Mouse (Mus musculus): Measurements from ENCODE around the gene Palm2.

GRCm38 (mm10) chr4:57751054-57751453 lies 317.0 kb downstream of the Palm2 start:
- TF ChIP-seq CTCF (IDR thresholded peaks at IDR 0.05; ENCODE audit: borderline replicate concordance, insufficient read depth, low read length) (no peak), POLR2A (IDR thresholded peaks at IDR 0.05; ENCODE audit: low read depth, low read length) (no peak)

Data from embryonic fibroblast, embryonic 13.5 days (primary cell).